Mouse (Mus musculus) CD4-positive, CD25-positive, alpha-beta regulatory T cell, adult 4 months (primary cell): ENCODE measurements around the gene Fras1. TPM values are rescaled to one million over a fixed set of nuclear protein-coding genes. Genes with fewer than 3 reads are reported as not detected.

Source experiments
- ATAC-seq: one replicate; pipeline ENCODE4 v1.8.0; 2017
- polyA plus RNA-seq, 2 experiments: library from polyadenylated mRNA; unstranded; fragments of 100-300 nt; shearing (Covaris generic); gene quantifications; one replicate each; pipeline ENCODE4 v1.2.1; 2017

The Fras1 gene
- polyA plus RNA-seq, 2 experiments from 2014 or later = 0.16 TPM; not detected in 1

DNA sequence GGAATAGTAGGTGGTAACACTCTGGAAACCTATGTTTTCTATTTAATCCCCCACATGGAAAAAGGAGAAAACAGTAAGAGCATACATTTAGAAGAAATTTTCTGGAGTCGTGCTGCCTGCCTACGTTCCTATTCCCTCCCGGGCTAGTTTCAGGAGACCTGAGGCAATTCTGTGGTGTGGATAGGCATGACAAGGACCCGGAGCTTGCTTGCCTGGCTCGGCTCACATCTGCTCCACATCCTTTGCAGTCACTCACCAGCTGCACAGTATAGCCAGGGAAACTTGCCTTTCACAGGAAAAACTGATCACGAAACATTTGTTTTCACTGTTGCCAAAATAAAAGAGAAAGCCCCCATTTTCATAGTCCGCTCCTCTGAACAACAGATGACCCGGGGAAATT is 325.2 kb downstream of the Fras1 start:
- no peak for ATAC-seq

GRCm38 (mm10) chr5:96702706-96703625 is 329.2 kb downstream of the Fras1 start:
- ATAC-seq = no peak

DNA sequence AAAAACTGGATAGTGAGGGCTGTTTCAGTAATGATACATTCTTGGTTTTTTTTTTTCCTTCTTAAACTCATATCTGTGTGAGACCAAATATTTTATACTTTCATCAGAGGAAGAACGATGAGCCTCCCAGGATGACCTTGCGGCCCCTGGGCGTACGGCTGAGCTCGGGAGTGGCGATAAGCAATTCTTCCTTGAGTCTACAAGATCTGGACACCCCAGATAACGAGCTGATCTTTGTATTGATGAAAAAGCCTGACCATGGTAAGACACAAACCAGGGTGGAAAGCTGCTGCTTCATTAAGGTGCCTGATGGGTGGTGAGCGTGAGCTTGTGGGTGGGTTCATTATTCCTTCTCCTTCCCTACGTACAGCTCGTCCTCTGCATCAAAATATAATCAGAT is 334.8 kb downstream of the Fras1 start:
- no peak for ATAC-seq

DNA sequence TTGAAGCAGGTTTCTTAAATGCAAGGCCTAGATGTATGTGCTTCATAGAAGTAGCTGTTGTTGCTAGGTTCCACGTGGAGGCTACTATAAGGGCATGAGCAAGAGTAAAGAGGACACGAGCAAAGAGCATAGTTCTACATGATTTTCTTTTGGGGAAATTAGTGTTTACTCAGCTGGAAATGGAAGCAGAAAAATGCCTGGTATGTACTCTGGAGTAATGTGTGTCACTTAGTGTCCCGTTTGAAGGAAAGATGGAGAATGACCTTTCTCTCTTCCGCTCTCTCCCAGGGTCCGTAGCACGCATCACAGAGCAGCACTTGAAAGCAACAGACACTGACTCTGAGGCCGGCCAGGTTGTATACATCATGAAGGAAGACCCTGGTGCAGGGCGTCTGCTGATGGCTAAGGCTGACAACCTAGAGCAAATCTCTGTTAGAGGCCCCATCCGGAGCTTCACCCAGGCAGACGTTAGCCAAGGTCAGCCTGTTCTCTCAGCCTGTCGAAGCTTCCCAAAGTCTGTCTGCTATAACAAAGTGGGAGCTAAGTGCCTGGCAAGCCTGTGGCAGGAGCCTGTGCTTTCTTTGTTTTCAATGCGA is 338.4 kb downstream of the Fras1 start:
- ATAC-seq = no peak

- ATAC-seq = no peak
These were observed 339.0 kb downstream of the Fras1 start for GRCm38 (mm10) chr5:96712799-96713198.

DNA sequence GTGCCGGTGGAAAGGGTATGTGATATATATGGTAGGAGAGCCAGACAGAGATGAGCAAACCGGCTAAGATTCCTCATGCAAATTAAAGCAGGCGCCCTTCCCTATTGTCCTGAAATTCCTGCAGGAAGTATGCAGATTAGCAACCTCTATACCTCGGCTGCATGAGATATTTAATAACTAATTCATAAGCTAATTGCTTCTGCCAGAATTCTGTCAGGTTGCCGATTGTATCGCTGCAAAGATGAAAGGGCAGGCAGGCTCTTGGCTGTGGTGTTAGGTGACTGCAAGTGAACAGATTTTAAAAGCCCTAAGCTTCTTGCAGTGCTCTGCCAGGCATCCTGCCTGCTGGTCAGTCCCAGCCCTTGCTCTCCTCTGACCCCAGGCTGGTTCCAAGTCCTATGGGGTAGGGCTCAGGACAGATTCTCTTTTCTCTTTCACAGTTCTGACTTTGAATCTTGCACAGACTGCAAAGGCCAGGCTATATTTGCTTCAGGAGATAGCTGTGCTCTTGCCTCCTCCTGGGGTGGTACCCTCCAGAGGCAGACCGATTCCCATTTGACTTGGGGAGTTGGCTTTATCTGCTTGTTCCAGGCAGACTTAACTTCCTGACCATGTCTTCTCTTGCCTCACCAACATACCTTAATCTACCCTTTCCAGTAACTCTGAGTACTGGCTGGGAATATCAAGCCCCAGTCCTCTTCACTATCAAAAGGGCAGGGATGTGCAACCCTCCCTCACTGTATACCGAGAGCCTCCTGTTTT is 342.7 kb downstream of the Fras1 start:
- no peak for ATAC-seq

- ATAC-seq = no peak
These were observed 343.9 kb downstream of the Fras1 start for GRCm38 (mm10) chr5:96717690-96718089.

DNA sequence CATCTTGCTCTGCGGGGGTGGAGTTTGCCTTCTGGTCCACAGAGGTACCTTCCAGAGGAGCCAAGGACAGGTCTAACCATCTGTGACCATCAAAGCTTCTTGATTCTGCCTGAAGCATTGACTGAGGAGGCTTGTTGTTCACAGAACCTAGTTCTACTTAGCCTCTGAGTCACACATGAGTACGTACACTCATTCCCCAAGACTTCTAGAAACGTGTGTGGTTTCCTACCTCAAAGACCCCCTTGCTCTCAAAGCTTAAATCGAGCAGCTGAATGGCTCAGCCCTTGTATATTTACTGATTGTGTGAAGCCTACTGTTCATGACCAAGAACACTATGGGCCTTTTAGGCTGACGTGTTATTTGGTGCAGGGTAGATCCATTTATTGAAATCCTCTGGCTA is 344.8 kb downstream of the Fras1 start:
- no peak for ATAC-seq

- no peak for ATAC-seq
These were observed 345.5 kb downstream of the Fras1 start for GRCm38 (mm10) chr5:96719221-96719620.

DNA sequence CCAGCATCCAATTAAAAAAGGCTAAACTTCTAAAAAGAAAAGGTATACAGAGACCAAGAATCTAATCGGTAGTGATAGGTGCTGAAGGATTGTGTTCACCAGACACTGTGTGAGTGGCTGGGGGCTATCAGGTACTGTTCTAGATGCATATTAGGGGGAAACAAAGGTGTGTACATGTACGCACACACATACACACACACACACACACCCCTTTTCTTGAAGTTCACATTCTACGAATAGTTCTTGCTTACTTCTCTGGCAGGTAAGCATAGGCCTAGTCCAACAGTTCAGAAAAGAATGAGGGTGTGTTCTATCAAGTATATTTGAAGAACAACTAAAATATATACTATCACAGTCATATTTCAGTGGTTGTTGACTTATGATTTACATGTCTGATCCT is 348.9 kb downstream of the Fras1 start:
- no peak for ATAC-seq

DNA sequence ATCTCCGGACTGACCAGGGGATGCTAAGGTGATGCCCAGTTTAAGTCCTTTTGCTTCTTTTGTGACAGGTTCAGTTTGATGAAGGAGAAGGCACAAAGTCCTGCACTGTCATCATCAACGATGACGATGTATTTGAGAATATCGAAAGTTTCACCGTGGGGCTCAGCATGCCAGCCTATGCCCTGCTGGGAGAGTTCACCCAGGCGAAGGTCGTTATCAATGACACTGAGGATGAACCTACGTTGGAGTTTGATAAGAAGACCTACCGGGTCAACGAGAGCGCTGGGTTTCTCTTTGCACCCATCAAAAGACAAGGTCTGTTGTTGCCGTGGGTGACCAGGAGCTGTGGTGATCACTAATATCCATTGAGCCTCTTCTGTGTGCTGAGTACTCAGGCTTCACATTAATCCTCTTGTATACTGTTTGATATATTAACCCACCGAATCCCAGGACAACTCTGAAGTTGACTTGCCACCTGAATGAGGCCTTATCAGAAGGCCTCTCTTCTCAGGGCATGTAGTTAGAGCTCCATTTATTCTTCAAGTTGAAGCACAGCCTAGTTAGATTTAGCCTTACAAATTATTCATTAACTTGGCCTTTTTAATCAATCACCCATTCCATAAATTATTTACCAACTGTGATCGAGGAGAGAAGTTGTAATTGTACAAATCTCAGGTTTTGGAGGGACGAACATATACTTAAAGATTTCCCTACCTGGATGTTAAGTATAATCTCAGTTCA is 365.6 kb downstream of the Fras1 start:
- no peak for ATAC-seq

DNA sequence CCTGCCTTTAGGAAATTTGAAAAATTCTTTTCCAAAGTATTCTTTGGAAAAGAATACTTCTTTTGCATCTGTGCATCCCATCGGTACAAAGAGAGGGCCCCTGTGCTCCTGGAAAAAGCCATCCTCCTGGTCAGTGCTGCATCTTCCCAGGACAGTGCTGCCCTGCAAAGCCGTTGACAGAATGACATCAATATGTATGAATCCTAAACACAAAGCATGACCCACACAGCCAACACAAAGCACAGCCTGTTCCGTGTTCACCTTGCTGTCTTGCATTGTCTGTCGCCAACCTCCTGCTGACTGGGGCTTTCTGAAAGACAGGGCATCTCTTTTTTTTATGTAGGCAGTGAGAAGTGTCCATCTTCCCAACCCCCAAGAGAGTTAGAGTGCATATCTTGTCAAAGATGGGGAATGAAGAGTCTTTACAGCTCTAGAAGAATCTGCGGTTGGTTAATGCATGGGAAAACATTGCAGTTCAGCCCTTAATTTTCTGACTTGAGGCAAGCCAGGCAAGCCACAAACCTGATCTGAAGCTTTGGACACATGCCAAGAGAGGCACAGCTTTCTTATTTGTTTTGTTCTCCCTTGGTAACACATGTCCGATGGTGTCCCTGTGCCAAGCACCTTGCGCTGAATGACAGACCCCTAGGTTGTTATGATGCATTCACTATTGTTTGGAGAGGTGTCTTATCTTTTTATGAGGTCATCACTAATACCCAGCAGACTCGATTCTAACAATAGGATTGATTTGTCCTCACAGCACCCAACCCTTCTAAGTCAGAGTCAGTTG is 373.6 kb downstream of the Fras1 start:
- no peak for ATAC-seq

DNA sequence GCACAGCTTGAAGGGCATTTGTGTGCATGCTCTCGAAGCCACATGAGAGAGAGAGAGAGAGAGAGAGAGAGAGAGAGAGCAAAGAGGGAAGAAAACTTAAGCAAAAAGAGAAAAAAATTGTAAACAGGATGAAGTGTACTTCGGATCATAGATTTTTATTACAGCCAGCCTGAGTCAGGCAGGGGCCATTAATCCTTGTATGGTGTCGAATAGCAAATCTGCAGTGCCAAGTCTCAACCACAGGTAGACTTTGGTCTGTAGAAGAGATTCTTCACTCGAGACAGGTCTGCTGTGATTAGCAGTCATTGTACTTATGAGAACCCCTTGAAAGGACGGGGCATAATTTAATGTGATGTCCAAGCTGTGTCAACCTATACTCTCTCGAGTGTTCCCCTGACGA is 383.9 kb downstream of the Fras1 start:
- ATAC-seq = no peak

DNA sequence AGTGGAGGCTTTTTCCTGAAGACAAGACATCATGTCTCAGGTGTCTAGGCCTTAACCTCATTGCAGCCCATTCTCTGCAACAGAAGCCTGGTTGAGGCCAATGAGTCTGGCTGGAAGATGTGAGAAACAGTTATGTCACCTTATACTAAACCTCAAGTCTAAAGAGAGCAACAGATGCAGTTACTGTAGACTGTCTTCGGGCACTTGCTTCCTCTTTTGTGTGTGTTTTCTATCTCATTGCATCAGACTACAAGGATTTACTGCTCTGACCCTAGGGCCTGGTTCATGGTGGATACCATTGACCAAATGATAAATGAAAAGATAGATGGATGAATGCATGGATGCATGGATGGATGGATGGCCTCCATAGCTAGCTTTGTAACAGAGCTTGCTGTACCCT is 388.3 kb downstream of the Fras1 start:
- ATAC-seq = no peak

GRCm38 (mm10) chr5:96768846-96769471 is 395.2 kb downstream of the Fras1 start:
- ATAC-seq = no peak

DNA sequence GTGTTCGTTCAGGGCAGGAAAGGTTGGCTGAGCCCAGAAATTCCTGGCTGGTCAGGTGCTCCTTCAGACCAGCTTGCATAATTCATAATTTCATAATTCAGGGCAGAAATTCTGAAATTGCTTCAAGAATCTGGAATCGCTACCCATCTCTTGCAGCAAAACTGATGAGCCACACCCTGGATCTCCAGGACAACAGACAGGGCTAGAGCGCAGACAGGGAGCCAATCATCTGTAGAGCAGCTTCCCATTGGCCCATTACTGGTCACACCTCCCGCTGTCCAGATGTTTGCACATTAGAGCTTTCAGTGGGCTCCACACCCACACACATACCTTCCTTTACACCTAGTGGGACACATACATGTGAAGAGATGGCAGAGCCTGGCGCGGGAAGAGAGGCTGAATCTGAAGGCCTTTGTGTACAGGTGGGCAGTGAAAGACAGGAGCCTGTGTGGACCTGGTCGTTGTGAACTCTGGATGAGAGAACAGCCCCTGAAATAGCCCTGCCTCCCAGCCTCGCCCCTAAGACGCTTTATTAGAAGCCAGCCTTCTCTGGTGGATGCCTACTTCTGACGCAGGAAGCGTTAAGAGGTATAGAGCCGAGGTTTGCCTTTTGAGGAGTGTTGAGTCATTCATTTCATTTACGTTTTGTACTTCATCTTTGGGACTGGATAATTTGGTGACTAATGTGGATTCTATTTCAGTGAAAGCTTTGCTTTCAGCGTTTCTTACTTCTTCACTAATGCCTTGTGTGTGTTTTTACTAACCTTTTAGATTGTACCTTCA is 409.9 kb downstream of the Fras1 start:
- no peak for ATAC-seq

- ATAC-seq = no peak
These were observed 411.3 kb downstream of the Fras1 start for GRCm38 (mm10) chr5:96785096-96785495.

GRCm38 (mm10) chr5:96792422-96792821 is 418.7 kb downstream of the Fras1 start:
- ATAC-seq = no peak

GRCm38 (mm10) chr5:96792936-96793718 is 419.4 kb downstream of the Fras1 start, which contains the start of gene Anxa3:
Gene Anxa3, plus strand, starts transcription at chr5:96793339.
- ATAC-seq = no peak
